Mouse (Mus musculus) kidney, embryonic 14.5 days (tissue): ENCODE measurements around the gene Myo1d. TPM values are rescaled to one million over a fixed set of nuclear protein-coding genes. Genes with fewer than 3 reads are reported as not detected.

Experiments
- ATAC-seq: fragments of 200-750 bp; cut with Nextera tagmentation; 2 replicates; pipeline ENCODE4 v1.8.0; 2017; ENCODE audit warnings: moderate number of reproducible peaks, mild to moderate bottlenecking, moderate TSS enrichment, moderate library complexity; ENCODE audit not compliant: low FRiP score, low TSS enrichment
- H3K27ac ChIP-seq: fragments of 300-500 bp; sonication (generic); 2 replicates; pipeline ENCODE4 v1.5.1; 2014; ENCODE audit warnings: low read depth, mild to moderate bottlenecking, low read length, moderate library complexity, mixed read lengths
- H3K27me3 ChIP-seq: fragments of 300-500 bp; sonication (generic); 2 replicates; pipeline ENCODE4 v1.6.1; 2014; ENCODE audit warnings: mild to moderate bottlenecking, low read length; ENCODE audit not compliant: control insufficient read depth, insufficient read depth
- H3K36me3 ChIP-seq: fragments of 300-500 bp; sonication (generic); 2 replicates; pipeline ENCODE4 v1.6.1; 2014; ENCODE audit warnings: low read length, mixed read lengths; ENCODE audit not compliant: control insufficient read depth, insufficient read depth
- H3K4me1 ChIP-seq: fragments of 300-500 bp; sonication (generic); 2 replicates; pipeline ENCODE4 v1.6.1; 2014; ENCODE audit warnings: low read length, mixed read lengths; ENCODE audit not compliant: control insufficient read depth, insufficient read depth
- H3K4me2 ChIP-seq: fragments of 300-500 bp; sonication (generic); replicated peaks from 2 replicates; pipeline ENCODE4 v1.6.1; 2014; ENCODE audit warnings: low read depth, mild to moderate bottlenecking, low read length
- H3K4me3 ChIP-seq: fragments of 300-500 bp; sonication (generic); 2 replicates; pipeline ENCODE4 v1.5.1; 2014; ENCODE audit warnings: mild to moderate bottlenecking, low read length
- H3K9ac ChIP-seq: fragments of 300-500 bp; sonication (generic); 2 replicates; pipeline ENCODE4 v1.6.1; 2014; ENCODE audit warnings: low read depth, mild to moderate bottlenecking, low read length, moderate library complexity
- H3K9me3 ChIP-seq: fragments of 300-500 bp; sonication (generic); 2 replicates; pipeline ENCODE4 v1.6.1; 2016; ENCODE audit warnings: low read length; ENCODE audit not compliant: control insufficient read depth
- WGBS: fragments of 180-500 bp; shearing (Covaris S2); extraction: QIAGEN DNeasy Blood & Tissue Kit; methylation state at CpG from one replicate; pipeline ENCODE4 v1.1.7; 2014; 5-methylcytosine and 5-hydroxymethylcytosine counted together
- polyA plus RNA-seq: library from polyadenylated mRNA; unstranded; fragments of >200 nt; fragmentation: Nextera tagmentation; extraction: Ambion mirVana; gene quantifications from 2 replicates; pipeline ENCODE4 v1.2.1, GENCODE M21; 2014

The Myo1d gene
- polyA plus RNA-seq, 1 experiment from 2014 or later: 16.0 TPM

- Histone ChIP-seq H3K4me3 (no peak overlapping the region), H3K27me3 (no peaks in the 10 kb centered on the region), H3K4me1 (no peaks in the 10 kb centered on the region), H3K27ac (no peak overlapping the region), H3K9ac (no peak overlapping the region), H3K9me3 (no peaks in the 10 kb centered on the region), H3K4me2 (no peak overlapping the region), H3K36me3 (no peaks in the 10 kb centered on the region)
- 47% methylated on average over 7 of the region's 7 CpGs for WGBS
- no peak for ATAC-seq
Observed at GRCm38 (mm10) chr11:80789647-80790240, 9.9 kb upstream of the Myo1d start.

- Histone ChIP-seq H3K9me3 (no peaks in the 10 kb centered on the region), H3K27me3 (no peaks in the 10 kb centered on the region), H3K4me2 (no peak overlapping the region), H3K4me1 (0 out of 2 replicates have a peak, but pooled peaks cover 7% of the 10 kb centered on the region), H3K9ac (no peak overlapping the region), H3K27ac (no peak overlapping the region), H3K4me3 (no peak overlapping the region), H3K36me3 (no peaks in the 10 kb centered on the region)
- 83% methylated on average over 5 of the region's 5 CpGs for WGBS
- ATAC-seq: no peak
Observed at GRCm38 (mm10) chr11:80785672-80786071, 5.8 kb upstream of the Myo1d start.

- no peak overlapping the region for H3K9ac ChIP-seq
- no peaks in the 10 kb centered on the region for H3K27me3 ChIP-seq
- H3K4me2 ChIP-seq: no peak overlapping the region
- 19% methylated on average over 3 of the region's 3 CpGs for WGBS
- no peaks in the 10 kb centered on the region for H3K36me3 ChIP-seq
- H3K4me1 ChIP-seq: 0 out of 2 replicates have a peak, but pooled peaks cover 7% of the 10 kb centered on the region
- no peak overlapping the region for H3K4me3 ChIP-seq
- H3K9me3 ChIP-seq: no peaks in the 10 kb centered on the region
- ATAC-seq: 0 out of 2 replicates have a peak, but pooled peaks have one; percentile 22
- H3K27ac ChIP-seq: peak overlapping the region; percentile 47; the same call in 1 of the 2 replicates
Observed at GRCm38 (mm10) chr11:80784294-80784743, 4.5 kb upstream of the Myo1d start.

GRCm38 (mm10) chr11:80783460-80783859 is 3.6 kb upstream of the Myo1d start:
- H3K9ac ChIP-seq: no peak overlapping the region
- no peaks in the 10 kb centered on the region for H3K36me3 ChIP-seq
- peak overlapping the region; percentile 47; the same call in 1 of the 2 replicates for H3K27ac ChIP-seq
- WGBS: 70% methylated on average over 7 of the region's 7 CpGs
- H3K4me2 ChIP-seq: no peak overlapping the region
- no peak for ATAC-seq
- H3K27me3 ChIP-seq: no peaks in the 10 kb centered on the region
- H3K9me3 ChIP-seq: no peaks in the 10 kb centered on the region
- 0 out of 2 replicates have a peak, but pooled peaks cover 7% of the 10 kb centered on the region for H3K4me1 ChIP-seq
- H3K4me3 ChIP-seq: no peak overlapping the region

GRCm38 (mm10) chr11:80781535-80781934 is 1.7 kb upstream of the Myo1d start:
- no peak overlapping the region for H3K4me2 ChIP-seq
- WGBS: 98% methylated on average over 2 of the region's 2 CpGs
- 0 out of 2 replicates have a peak, but pooled peaks cover 7% of the 10 kb centered on the region for H3K4me1 ChIP-seq
- H3K4me3 ChIP-seq: no peak overlapping the region
- H3K36me3 ChIP-seq: no peaks in the 10 kb centered on the region
- H3K27me3 ChIP-seq: no peaks in the 10 kb centered on the region
- no peaks in the 10 kb centered on the region for H3K9me3 ChIP-seq
- H3K9ac ChIP-seq: no peak overlapping the region
- no peak overlapping the region for H3K27ac ChIP-seq
- ATAC-seq: no peak

- ATAC-seq: no peak
- H3K9ac ChIP-seq: peak overlapping the region; percentile 76
- 0 out of 2 replicates have a peak, but pooled peaks cover 6% of the 10 kb centered on the region for H3K4me1 ChIP-seq
- WGBS: 4% methylated on average over 18 of the region's 18 CpGs
- no peaks in the 10 kb centered on the region for H3K9me3 ChIP-seq
- no peaks in the 10 kb centered on the region for H3K36me3 ChIP-seq
- peak overlapping the region; percentile 76 for H3K4me3 ChIP-seq
- H3K27me3 ChIP-seq: no peaks in the 10 kb centered on the region
- no peak overlapping the region for H3K27ac ChIP-seq
- H3K4me2 ChIP-seq: peak overlapping the region; percentile 87
Observed at GRCm38 (mm10) chr11:80778916-80779526, 804 bp downstream of the Myo1d start.

GRCm38 (mm10) chr11:80778157-80778556 is 1.7 kb downstream of the Myo1d start:
- Histone ChIP-seq H3K4me2 (no peak overlapping the region), H3K4me3 (no peak overlapping the region), H3K9ac (no peak overlapping the region), H3K36me3 (no peaks in the 10 kb centered on the region), H3K27ac (no peak overlapping the region), H3K9me3 (no peaks in the 10 kb centered on the region), H3K4me1 (no peaks in the 10 kb centered on the region), H3K27me3 (no peaks in the 10 kb centered on the region)
- 67% methylated on average over 6 of the region's 6 CpGs for WGBS
- ATAC-seq: no peak

GRCm38 (mm10) chr11:80777708-80778107 is 2.1 kb downstream of the Myo1d start:
- no peak overlapping the region for H3K9ac ChIP-seq
- 90% methylated on average over 2 of the region's 2 CpGs for WGBS
- no peaks in the 10 kb centered on the region for H3K4me1 ChIP-seq
- no peaks in the 10 kb centered on the region for H3K27me3 ChIP-seq
- no peaks in the 10 kb centered on the region for H3K36me3 ChIP-seq
- no peak for ATAC-seq
- H3K4me2 ChIP-seq: no peak overlapping the region
- no peaks in the 10 kb centered on the region for H3K9me3 ChIP-seq
- no peak overlapping the region for H3K4me3 ChIP-seq
- H3K27ac ChIP-seq: no peak overlapping the region

- Histone ChIP-seq H3K9me3 (no peaks in the 10 kb centered on the region), H3K27ac (no peak overlapping the region), H3K4me3 (no peak overlapping the region), H3K4me2 (no peak overlapping the region), H3K36me3 (no peaks in the 10 kb centered on the region), H3K27me3 (no peaks in the 10 kb centered on the region), H3K9ac (no peak overlapping the region), H3K4me1 (peaks cover 10% of the 10 kb centered on the region)
- WGBS: 86% methylated on average over 3 of the region's 3 CpGs
- no peak for ATAC-seq
Observed at GRCm38 (mm10) chr11:80775535-80775934, 4.3 kb downstream of the Myo1d start.
